Mouse (Mus musculus) embryonic facial prominence, embryonic 10.5 days (tissue): ENCODE measurements around the gene Insig1. TPM values are rescaled to one million over a fixed set of nuclear protein-coding genes. Genes with fewer than 3 reads are reported as not detected.

Experiments
- DNase-seq: peaks from one replicate; pipeline ENCODE4 v3.0.0-alpha.2; 2017; ENCODE audit warnings: low spot score
- H3K27ac ChIP-seq: fragments of 300-500 bp; sonication (generic); replicated peaks from 2 replicates; pipeline ENCODE4 v1.5.1; 2016; ENCODE audit warnings: mild to moderate bottlenecking
- H3K27me3 ChIP-seq: fragments of 300-500 bp; sonication (generic); replicated peaks from 2 replicates; pipeline ENCODE4 v1.6.1; 2016; ENCODE audit warnings: low read depth, mild to moderate bottlenecking; ENCODE audit not compliant: poor library complexity, severe bottlenecking
- H3K36me3 ChIP-seq: fragments of 300-500 bp; sonication (generic); replicated peaks from 2 replicates; pipeline ENCODE4 v1.6.1; 2016; ENCODE audit warnings: mild to moderate bottlenecking, moderate library complexity
- H3K4me1 ChIP-seq: fragments of 300-500 bp; sonication (generic); 2 replicates; pipeline ENCODE4 v1.6.1; 2016
- H3K4me3 ChIP-seq: fragments of 300-500 bp; sonication (generic); 2 replicates; pipeline ENCODE4 v1.5.1; 2016; ENCODE audit warnings: mild to moderate bottlenecking, moderate library complexity
- H3K9me3 ChIP-seq: fragments of 300-500 bp; sonication (generic); 2 replicates; pipeline ENCODE4 v1.6.1; 2016; ENCODE audit warnings: mild to moderate bottlenecking
- WGBS: fragments of 180-500 bp; shearing (Covaris S2); methylation state at CpG from one replicate; pipeline ENCODE4 v1.1.7; 2016; 5-methylcytosine and 5-hydroxymethylcytosine counted together
- polyA plus RNA-seq: library from polyadenylated mRNA; unstranded; fragments of >200 nt; fragmentation: Nextera tagmentation; extraction: Ambion mirVana; gene quantifications from 2 replicates; pipeline ENCODE4 v1.2.1, GENCODE M21; 2016

The Insig1 gene
- polyA plus RNA-seq, 1 experiment from 2014 or later = 88.0 TPM

- no peak for DNase-seq
- WGBS = 90% methylated on average over 3 of the region's 3 CpGs
- Histone ChIP-seq H3K27me3 (no peaks in the 10 kb centered on the region), H3K36me3 (no peaks in the 10 kb centered on the region), H3K27ac (no peak overlapping the region), H3K9me3 (peaks cover 6% of the 10 kb centered on the region; the same call in 1 of the 2 replicates), H3K4me1 (peaks cover 17% of the 10 kb centered on the region), H3K4me3 (no peak overlapping the region)
These were observed 30.4 kb upstream of the Insig1 start for GRCm38 (mm10) chr5:28040726-28041125.

GRCm38 (mm10) chr5:28042021-28042420, 29.1 kb upstream of the Insig1 start:
- Histone ChIP-seq H3K27ac (no peak overlapping the region), H3K4me3 (no peak overlapping the region), H3K9me3 (peaks cover 6% of the 10 kb centered on the region; the same call in 1 of the 2 replicates), H3K27me3 (no peaks in the 10 kb centered on the region), H3K4me1 (peaks cover 14% of the 10 kb centered on the region), H3K36me3 (no peaks in the 10 kb centered on the region)
- 90% methylated on average over 3 of the region's 3 CpGs for WGBS
- DNase-seq = no peak

- H3K4me1 ChIP-seq = peaks cover 6% of the 10 kb centered on the region
- H3K27me3 ChIP-seq = no peaks in the 10 kb centered on the region
- H3K27ac ChIP-seq = no peak overlapping the region
- peaks cover 6% of the 10 kb centered on the region; the same call in 1 of the 2 replicates for H3K9me3 ChIP-seq
- no peak overlapping the region for H3K4me3 ChIP-seq
- no peaks in the 10 kb centered on the region for H3K36me3 ChIP-seq
- WGBS = 80% methylated on average over 2 of the region's 2 CpGs
- no peak for DNase-seq
These were observed 28.4 kb upstream of the Insig1 start for GRCm38 (mm10) chr5:28042779-28043178.

- 83% methylated on average over 5 of the region's 5 CpGs for WGBS
- H3K36me3 ChIP-seq = no peaks in the 10 kb centered on the region
- no peak overlapping the region for H3K4me3 ChIP-seq
- 0 out of 2 replicates have a peak, but pooled peaks cover under 1% of the 10 kb centered on the region for H3K4me1 ChIP-seq
- no peak for DNase-seq
- no peaks in the 10 kb centered on the region; the same call in 1 of the 2 replicates for H3K27me3 ChIP-seq
- peaks cover 6% of the 10 kb centered on the region; the same call in 1 of the 2 replicates for H3K9me3 ChIP-seq
- H3K27ac ChIP-seq = no peak overlapping the region
These were observed 27.8 kb upstream of the Insig1 start for GRCm38 (mm10) chr5:28043386-28043785.

- DNase-seq = peak; percentile 3
- Histone ChIP-seq H3K27ac (no peak overlapping the region), H3K4me3 (no peak overlapping the region), H3K36me3 (no peaks in the 10 kb centered on the region), H3K4me1 (no peaks in the 10 kb centered on the region), H3K27me3 (no peaks in the 10 kb centered on the region; the same call in 1 of the 2 replicates), H3K9me3 (peaks cover 6% of the 10 kb centered on the region; the same call in 1 of the 2 replicates)
- WGBS = 84% methylated on average over 3 of the region's 3 CpGs
These were observed 24.2 kb upstream of the Insig1 start for GRCm38 (mm10) chr5:28046966-28047365.

GRCm38 (mm10) chr5:28047961-28048360, 23.2 kb upstream of the Insig1 start:
- Histone ChIP-seq H3K36me3 (no peaks in the 10 kb centered on the region), H3K4me3 (no peak overlapping the region), H3K27ac (no peak overlapping the region), H3K27me3 (no peaks in the 10 kb centered on the region; the same call in 1 of the 2 replicates), H3K4me1 (peaks cover 5% of the 10 kb centered on the region; the same call in 1 of the 2 replicates), H3K9me3 (peaks cover 6% of the 10 kb centered on the region; the same call in 1 of the 2 replicates)
- DNase-seq = no peak
- 80% methylated on average over 1 of the region's 1 CpGs for WGBS

- no peak for DNase-seq
- no peaks in the 10 kb centered on the region for H3K27me3 ChIP-seq
- H3K9me3 ChIP-seq = no peaks in the 10 kb centered on the region
- WGBS = 53% methylated on average over 2 of the region's 2 CpGs
- H3K27ac ChIP-seq = no peak overlapping the region
- no peak overlapping the region for H3K4me3 ChIP-seq
- H3K4me1 ChIP-seq = peaks cover 10% of the 10 kb centered on the region; the same call in 1 of the 2 replicates
- H3K36me3 ChIP-seq = no peaks in the 10 kb centered on the region
These were observed 15.7 kb upstream of the Insig1 start for GRCm38 (mm10) chr5:28055450-28055849.

- no peaks in the 10 kb centered on the region for H3K27me3 ChIP-seq
- 92% methylated on average over 3 of the region's 3 CpGs for WGBS
- H3K36me3 ChIP-seq = no peaks in the 10 kb centered on the region
- H3K9me3 ChIP-seq = no peaks in the 10 kb centered on the region
- DNase-seq = no peak
- H3K27ac ChIP-seq = no peak overlapping the region
- peaks cover 10% of the 10 kb centered on the region; the same call in 1 of the 2 replicates for H3K4me1 ChIP-seq
- no peak overlapping the region for H3K4me3 ChIP-seq
These were observed 14.3 kb upstream of the Insig1 start for GRCm38 (mm10) chr5:28056877-28057276.

- Histone ChIP-seq H3K27ac (no peak overlapping the region), H3K9me3 (no peaks in the 10 kb centered on the region), H3K4me3 (no peak overlapping the region), H3K4me1 (peaks cover 9% of the 10 kb centered on the region), H3K27me3 (no peaks in the 10 kb centered on the region), H3K36me3 (no peaks in the 10 kb centered on the region)
- DNase-seq = no peak
These were observed 10.7 kb upstream of the Insig1 start for GRCm38 (mm10) chr5:28060506-28060905.

GRCm38 (mm10) chr5:28061011-28061410, 10.2 kb upstream of the Insig1 start:
- Histone ChIP-seq H3K27me3 (no peaks in the 10 kb centered on the region), H3K36me3 (no peaks in the 10 kb centered on the region), H3K27ac (no peak overlapping the region), H3K4me1 (peaks cover 13% of the 10 kb centered on the region), H3K4me3 (no peak overlapping the region), H3K9me3 (no peaks in the 10 kb centered on the region)
- 86% methylated on average over 6 of the region's 6 CpGs for WGBS
- DNase-seq = no peak

GRCm38 (mm10) chr5:28063989-28064624, 7.1 kb upstream of the Insig1 start:
- DNase-seq = no peak
- H3K4me1 ChIP-seq = peaks cover 24% of the 10 kb centered on the region

GRCm38 (mm10) chr5:28065275-28065674, 5.9 kb upstream of the Insig1 start:
- no peaks in the 10 kb centered on the region for H3K27me3 ChIP-seq
- no peaks in the 10 kb centered on the region for H3K9me3 ChIP-seq
- 81% methylated on average over 4 of the region's 4 CpGs for WGBS
- no peak overlapping the region for H3K4me3 ChIP-seq
- no peaks in the 10 kb centered on the region for H3K36me3 ChIP-seq
- no peak for DNase-seq
- peak overlapping the region; percentile 27; the same call in 1 of the 2 replicates for H3K27ac ChIP-seq
- H3K4me1 ChIP-seq = peaks cover 33% of the 10 kb centered on the region

More at GRCm38 (mm10) chr5:28063989-28064624, 7.1 kb upstream of the Insig1 start:
- Histone ChIP-seq H3K4me3 (no peak overlapping the region), H3K27ac (no peak overlapping the region), H3K9me3 (no peaks in the 10 kb centered on the region), H3K36me3 (no peaks in the 10 kb centered on the region), H3K27me3 (no peaks in the 10 kb centered on the region)
- 73% methylated on average over 3 of the region's 3 CpGs for WGBS

GRCm38 (mm10) chr5:28066311-28066710, 4.9 kb upstream of the Insig1 start:
- Histone ChIP-seq H3K9me3 (no peaks in the 10 kb centered on the region), H3K4me1 (peaks cover 37% of the 10 kb centered on the region), H3K27me3 (no peaks in the 10 kb centered on the region), H3K36me3 (no peaks in the 10 kb centered on the region), H3K4me3 (no peak overlapping the region), H3K27ac (peak overlapping the region; percentile 51)
- no peak for DNase-seq
- 73% methylated on average over 5 of the region's 5 CpGs for WGBS
